Mouse (Mus musculus) cerebellum, adult 11 months (tissue): ENCODE measurements around the gene Pdzd2.

ENCODE experiments used
- DNase-seq: peaks from one replicate; pipeline ENCODE4 v3.0.0; 2022

Pdzd2 gene

GRCm38 (mm10) chr15:12465748-12466147 lies 274.0 kb downstream of the Pdzd2 start:
- DNase-seq, result no peak

- no peak for DNase-seq
Measured at GRCm38 (mm10) chr15:12456808-12457207, 282.9 kb downstream of the Pdzd2 start.

- DNase-seq, result no peak
Measured at GRCm38 (mm10) chr15:12453343-12453742, 286.4 kb downstream of the Pdzd2 start.

GRCm38 (mm10) chr15:12452141-12452995 lies 287.4 kb downstream of the Pdzd2 start:
- DNase-seq, result peak; percentile 28

- DNase-seq, result peak; percentile 66
Measured at GRCm38 (mm10) chr15:12451448-12451847, 288.3 kb downstream of the Pdzd2 start.

GRCm38 (mm10) chr15:12450790-12451189 lies 288.9 kb downstream of the Pdzd2 start:
- DNase-seq, result no peak

GRCm38 (mm10) chr15:12449321-12449720 lies 290.4 kb downstream of the Pdzd2 start:
- no peak for DNase-seq

GRCm38 (mm10) chr15:12447021-12447434 lies 292.7 kb downstream of the Pdzd2 start:
- DNase-seq, result no peak

- no peak for DNase-seq
Measured at GRCm38 (mm10) chr15:12444551-12444950, 295.2 kb downstream of the Pdzd2 start.

GRCm38 (mm10) chr15:12439351-12439751 lies 300.4 kb downstream of the Pdzd2 start:
- DNase-seq, result no peak

GRCm38 (mm10) chr15:12438691-12439090 lies 301.0 kb downstream of the Pdzd2 start:
- DNase-seq, result no peak

GRCm38 (mm10) chr15:12438081-12438480 lies 301.6 kb downstream of the Pdzd2 start:
- DNase-seq, result no peak

GRCm38 (mm10) chr15:12435910-12436309 lies 303.8 kb downstream of the Pdzd2 start:
- DNase-seq, result no peak

GRCm38 (mm10) chr15:12433893-12434599 lies 305.7 kb downstream of the Pdzd2 start:
- DNase-seq, result no peak

GRCm38 (mm10) chr15:12432879-12433278 lies 306.8 kb downstream of the Pdzd2 start:
- no peak for DNase-seq

- no peak for DNase-seq
Measured at GRCm38 (mm10) chr15:12432320-12432719, 307.4 kb downstream of the Pdzd2 start.

- no peak for DNase-seq
Measured at GRCm38 (mm10) chr15:12431684-12432083, 308.0 kb downstream of the Pdzd2 start.

- no peak for DNase-seq
Measured at GRCm38 (mm10) chr15:12431188-12431587, 308.5 kb downstream of the Pdzd2 start.

- no peak for DNase-seq
Measured at GRCm38 (mm10) chr15:12430670-12431069, 309.1 kb downstream of the Pdzd2 start.

GRCm38 (mm10) chr15:12429572-12430431 lies 309.9 kb downstream of the Pdzd2 start:
- DNase-seq, result no peak

- no peak for DNase-seq
Measured at GRCm38 (mm10) chr15:12427818-12428217, 311.9 kb downstream of the Pdzd2 start.

- DNase-seq, result no peak
Measured at GRCm38 (mm10) chr15:12426342-12426741, 313.4 kb downstream of the Pdzd2 start.

GRCm38 (mm10) chr15:12425049-12425627 lies 314.6 kb downstream of the Pdzd2 start:
- DNase-seq, result no peak
